Mouse (Mus musculus) spleen, adult 2 months (tissue): ENCODE data around the gene Ankrd31. TPM values are rescaled to one million over a fixed set of nuclear protein-coding genes. Genes with fewer than 3 reads are reported as not detected.
A peak's percentile ranks its signal among the peaks of the same experiment; 100 is the strongest.
"Not testable (repeated sequence)": the region's sequence is repeated elsewhere in the genome, so short reads cannot be mapped to it uniquely, and the experiment has no call there.

Experiments used
- DNase-seq, 2 experiments: peaks; one replicate each; pipeline versions ENCODE4 v3.0.0 to v3.0.0-alpha.2; 2012 to 2021; ENCODE audit warnings: low spot score in 2 of 2, low read depth in 1 of 2
- H3K27ac ChIP-seq: fragments of 200-500 bp; 2 replicates; pipeline ENCODE4 v1.5.1; 2012; ENCODE audit warnings: low read length, inconsistent platforms; ENCODE audit not compliant: insufficient read depth
- H3K27me3 ChIP-seq: fragments of 200-500 bp; 2 replicates; pipeline ENCODE4 v1.6.1; 2012; ENCODE audit warnings: mild to moderate bottlenecking, moderate library complexity, low read length, inconsistent platforms; ENCODE audit not compliant: control insufficient read depth, insufficient read depth
- H3K36me3 ChIP-seq: fragments of 200-500 bp; 2 replicates; pipeline ENCODE4 v1.6.1; 2012; ENCODE audit warnings: mild to moderate bottlenecking, low read length, inconsistent platforms; ENCODE audit not compliant: control insufficient read depth, insufficient read depth
- H3K4me1 ChIP-seq: fragments of 200-500 bp; 2 replicates; pipeline ENCODE4 v1.6.1; 2011; ENCODE audit warnings: inconsistent platforms; ENCODE audit not compliant: control insufficient read depth, insufficient read depth, insufficient read length
- H3K4me3 ChIP-seq: fragments of 200-500 bp; 2 replicates; pipeline ENCODE4 v1.5.1; 2011; ENCODE audit warnings: mild to moderate bottlenecking, inconsistent platforms; ENCODE audit not compliant: insufficient read depth, insufficient read length; ENCODE audit errors: extremely low read depth
- CTCF ChIP-seq: fragments of 200-500 bp; IDR thresholded peaks from 2 replicates; pipeline ENCODE4 v1.5.1; 2011; ENCODE audit warnings: mild to moderate bottlenecking, inconsistent platforms; ENCODE audit not compliant: insufficient read depth, insufficient read length, insufficient replicate concordance; ENCODE audit errors: extremely low read depth
- POLR2A ChIP-seq: fragments of 200-500 bp; IDR thresholded peaks from 2 replicates; pipeline ENCODE4 v1.6.1; 2011; ENCODE audit warnings: low read depth, low read length, inconsistent platforms
- WGBS: fragments of 180-500 bp; shearing (Covaris S2); methylation state at CpG from one replicate; pipeline ENCODE4 v1.1.7; 2018; 5-methylcytosine and 5-hydroxymethylcytosine counted together
- polyA plus RNA-seq: library from polyadenylated mRNA; depleted of rRNA; stranded (reverse); fragments of >200 nt; gene quantifications from 2 replicates; pipeline ENCODE4 v1.2.3, GENCODE M21; 2012

The Ankrd31 gene
- polyA plus RNA-seq, 1 experiment, result not detected

GRCm38 (mm10) chr13:96889985-96890384 lies 141.9 kb downstream of the Ankrd31 start:
- 74% methylated on average over 2 of the region's 2 CpGs for WGBS
- DNase-seq, result no peak
- H3K27ac ChIP-seq, result no peak overlapping the region
- TF ChIP-seq POLR2A (no peak), CTCF (no peak)
- no peaks in the 10 kb centered on the region for H3K36me3 ChIP-seq
- no peaks in the 10 kb centered on the region for H3K4me1 ChIP-seq
- no peaks in the 10 kb centered on the region for H3K27me3 ChIP-seq
- H3K4me3 ChIP-seq, result no peak overlapping the region

- Histone ChIP-seq H3K27ac (no peak overlapping the region), H3K4me1 (no peaks in the 10 kb centered on the region), H3K27me3 (no peaks in the 10 kb centered on the region), H3K36me3 (no peaks in the 10 kb centered on the region), H3K4me3 (no peak overlapping the region)
- WGBS, result 88% methylated on average over 2 of the region's 2 CpGs
- no peak for TF ChIP-seq POLR2A
- TF ChIP-seq CTCF, result no peak
- no peak for DNase-seq
Measured at GRCm38 (mm10) chr13:96895144-96895543, 147.1 kb downstream of the Ankrd31 start.

GRCm38 (mm10) chr13:96906717-96907116 lies 158.6 kb downstream of the Ankrd31 start:
- no peaks in the 10 kb centered on the region for H3K4me1 ChIP-seq
- 79% methylated on average over 3 of the region's 3 CpGs for WGBS
- H3K27me3 ChIP-seq, result no peaks in the 10 kb centered on the region
- no peak overlapping the region for H3K27ac ChIP-seq
- no peak overlapping the region for H3K4me3 ChIP-seq
- no peaks in the 10 kb centered on the region for H3K36me3 ChIP-seq
- DNase-seq, result no peak
- TF ChIP-seq POLR2A (no peak), CTCF (no peak)

GRCm38 (mm10) chr13:96911202-96911601 lies 163.1 kb downstream of the Ankrd31 start:
- TF ChIP-seq CTCF, result no peak
- no peak for TF ChIP-seq POLR2A
- Histone ChIP-seq H3K36me3 (no peaks in the 10 kb centered on the region), H3K27ac (no peak overlapping the region), H3K4me3 (no peak overlapping the region), H3K27me3 (no peaks in the 10 kb centered on the region), H3K4me1 (no peaks in the 10 kb centered on the region)
- 47% methylated on average over 3 of the region's 3 CpGs for WGBS
- no peak for DNase-seq

GRCm38 (mm10) chr13:96923134-96923533 lies 175.1 kb downstream of the Ankrd31 start:
- not testable (repeated sequence) for H3K36me3 ChIP-seq, H3K27ac ChIP-seq, DNase-seq, H3K4me1 ChIP-seq, H3K4me3 ChIP-seq
- H3K27me3 ChIP-seq, result peaks cover 10% of the 10 kb centered on the region
- 88% methylated on average over 4 of the region's 4 CpGs for WGBS

GRCm38 (mm10) chr13:96923999-96924961 lies 176.2 kb downstream of the Ankrd31 start, which contains the start of gene Gcnt4:
TSS of gene Gcnt4 (plus strand) at chr13:96924689.
- H3K36me3 ChIP-seq, result no peaks in the 10 kb centered on the region
- no peak within 1 kb of the TSS for H3K27ac ChIP-seq
- no peak for TF ChIP-seq CTCF
- no peak for TF ChIP-seq POLR2A
- DNase-seq, result no peak
- 11% methylated on average over 52 of the region's 56 CpGs for WGBS
- H3K4me1 ChIP-seq, result peaks cover 6% of the 10 kb centered on the region; the same call in 1 of the 2 replicates
- peak within 1 kb of the TSS; percentile 62 for H3K4me3 ChIP-seq
- H3K27me3 ChIP-seq, result peaks cover 10% of the 10 kb centered on the region
